Mouse (Mus musculus): ENCODE measurements around the gene Pphln1. TPM values are rescaled to one million over a fixed set of nuclear protein-coding genes. Genes with fewer than 3 reads are reported as not detected.

Pphln1 gene
- total RNA-seq, 2 experiments from 2014 or later = 42.8 to 44.0 TPM

Other genes with a start within 250 kb of the Pphln1 start
- gene Gxylt1, start 123.2 kb upstream of the Pphln1 start, total RNA-seq (2021) = 10 to 100 TPM; 11.0 to 11.4 TPM
- 10 to 100 TPM; 90.0 to 93.8 TPM for gene Yaf2, start 61.4 kb upstream of the Pphln1 start, total RNA-seq (2021)
- 10 to 100 TPM; 78.3 to 82.2 TPM for gene Zcrb1, start within 50 bp of the Pphln1 start, total RNA-seq (2021)
- 10 to 100 TPM; 75.8 to 77.5 TPM for gene Prickle1, start 197.5 kb downstream of the Pphln1 start, total RNA-seq (2021)

Measured in layer of hippocampus, postnatal 36 days (tissue).